Mouse (Mus musculus) stomach, embryonic 14.5 days (tissue): ENCODE data around the gene Pld5. TPM values are rescaled to one million over a fixed set of nuclear protein-coding genes. Genes with fewer than 3 reads are reported as not detected.

Experiments used
- ATAC-seq: fragments of 200-750 bp; cut with Nextera tagmentation; 2 replicates; pipeline ENCODE4 v1.8.0; 2017; ENCODE audit warnings: low read depth, moderate TSS enrichment; ENCODE audit not compliant: insufficient number of reproducible peaks, insufficient read depth, low FRiP score
- H3K27ac ChIP-seq: fragments of 300-500 bp; sonication (generic); 2 replicates; pipeline ENCODE4 v1.5.1; 2014; ENCODE audit warnings: mild to moderate bottlenecking, low read length, moderate library complexity, mixed read lengths
- H3K27me3 ChIP-seq: fragments of 300-500 bp; sonication (generic); 2 replicates; pipeline ENCODE4 v1.6.1; 2014; ENCODE audit warnings: low read length, control low read depth, mixed read lengths; ENCODE audit not compliant: control insufficient read depth, insufficient read depth
- H3K36me3 ChIP-seq: fragments of 300-500 bp; sonication (generic); 2 replicates; pipeline ENCODE4 v1.6.1; 2014; ENCODE audit warnings: mild to moderate bottlenecking, control low read depth, low read length, moderate library complexity, mixed read lengths; ENCODE audit not compliant: control insufficient read depth, insufficient read depth
- H3K4me1 ChIP-seq: fragments of 300-500 bp; sonication (generic); 2 replicates; pipeline ENCODE4 v1.6.1; 2014; ENCODE audit warnings: low read length, control low read depth, mixed read lengths; ENCODE audit not compliant: control insufficient read depth, insufficient read depth
- H3K4me2 ChIP-seq: fragments of 300-500 bp; sonication (generic); replicated peaks from 2 replicates; pipeline ENCODE4 v1.6.1; 2014; ENCODE audit warnings: low read depth, low read length, control low read depth
- H3K4me3 ChIP-seq: fragments of 300-500 bp; sonication (generic); 2 replicates; pipeline ENCODE4 v1.5.1; 2014; ENCODE audit warnings: low read depth, low read length, control low read depth
- H3K9ac ChIP-seq: fragments of 300-500 bp; sonication (generic); replicated peaks from 2 replicates; pipeline ENCODE4 v1.6.1; 2014; ENCODE audit warnings: low read depth, mild to moderate bottlenecking, control low read depth, low read length, moderate library complexity, mixed read lengths
- H3K9me3 ChIP-seq: fragments of 300-500 bp; sonication (generic); 2 replicates; pipeline ENCODE4 v1.6.1; 2016; ENCODE audit warnings: low read depth, low read length, control low read depth; ENCODE audit not compliant: control insufficient read depth
- WGBS: fragments of 180-500 bp; shearing (Covaris S2); extraction: QIAGEN DNeasy Blood & Tissue Kit; methylation state at CpG from one replicate; pipeline ENCODE4 v1.1.7; 2014; 5-methylcytosine and 5-hydroxymethylcytosine counted together
- polyA plus RNA-seq: library from polyadenylated mRNA; unstranded; fragments of >200 nt; fragmentation: Nextera tagmentation; extraction: Ambion mirVana; gene quantifications from 2 replicates; pipeline ENCODE4 v1.2.1, GENCODE M21; 2014

Pld5 gene
- polyA plus RNA-seq, 1 experiment from 2014 or later = 1.2 TPM

GRCm38 (mm10) chr1:176197036-176197766 is 77.9 kb downstream of the Pld5 start:
- no peak for ATAC-seq
- no peak overlapping the region for H3K4me3 ChIP-seq
- H3K4me2 ChIP-seq = no peak overlapping the region
- H3K27me3 ChIP-seq = no peaks in the 10 kb centered on the region
- WGBS = 85% methylated on average over 6 of the region's 6 CpGs
- no peaks in the 10 kb centered on the region for H3K4me1 ChIP-seq
- no peak overlapping the region for H3K9ac ChIP-seq
- H3K36me3 ChIP-seq = no peaks in the 10 kb centered on the region
- no peaks in the 10 kb centered on the region for H3K9me3 ChIP-seq
- H3K27ac ChIP-seq = no peak overlapping the region

- H3K4me2 ChIP-seq = no peak overlapping the region
- ATAC-seq = no peak
- WGBS = 92% methylated on average over 4 of the region's 4 CpGs
Observed at GRCm38 (mm10) chr1:176196341-176196740, 78.8 kb downstream of the Pld5 start.

GRCm38 (mm10) chr1:176194727-176195126 is 80.4 kb downstream of the Pld5 start:
- Histone ChIP-seq H3K36me3 (no peaks in the 10 kb centered on the region), H3K4me1 (no peaks in the 10 kb centered on the region), H3K4me2 (no peak overlapping the region), H3K27ac (no peak overlapping the region), H3K9me3 (no peaks in the 10 kb centered on the region), H3K4me3 (no peak overlapping the region), H3K27me3 (no peaks in the 10 kb centered on the region), H3K9ac (no peak overlapping the region)
- no peak for ATAC-seq
- 76% methylated on average over 2 of the region's 2 CpGs for WGBS

More at GRCm38 (mm10) chr1:176196341-176196740, 78.8 kb downstream of the Pld5 start:
- H3K9ac ChIP-seq = no peak overlapping the region
- no peak overlapping the region for H3K4me3 ChIP-seq
- H3K4me1 ChIP-seq = no peaks in the 10 kb centered on the region
- no peak overlapping the region for H3K27ac ChIP-seq
- no peaks in the 10 kb centered on the region for H3K9me3 ChIP-seq
- no peaks in the 10 kb centered on the region for H3K36me3 ChIP-seq
- H3K27me3 ChIP-seq = no peaks in the 10 kb centered on the region

GRCm38 (mm10) chr1:176183991-176184390 is 91.1 kb downstream of the Pld5 start:
- Histone ChIP-seq H3K9me3 (no peaks in the 10 kb centered on the region), H3K4me2 (no peak overlapping the region), H3K36me3 (no peaks in the 10 kb centered on the region), H3K4me3 (no peak overlapping the region), H3K27me3 (no peaks in the 10 kb centered on the region), H3K4me1 (no peaks in the 10 kb centered on the region), H3K27ac (no peak overlapping the region), H3K9ac (no peak overlapping the region)
- WGBS = 79% methylated on average over 6 of the region's 6 CpGs
- ATAC-seq = no peak

GRCm38 (mm10) chr1:176174971-176175370 is 100.1 kb downstream of the Pld5 start:
- Histone ChIP-seq H3K4me1 (no peaks in the 10 kb centered on the region), H3K9ac (no peak overlapping the region), H3K36me3 (no peaks in the 10 kb centered on the region), H3K4me3 (no peak overlapping the region), H3K4me2 (no peak overlapping the region), H3K27ac (no peak overlapping the region), H3K27me3 (no peaks in the 10 kb centered on the region), H3K9me3 (no peaks in the 10 kb centered on the region)
- 73% methylated on average over 1 of the region's 1 CpGs for WGBS
- no peak for ATAC-seq

- no peak overlapping the region for H3K27ac ChIP-seq
- H3K36me3 ChIP-seq = no peaks in the 10 kb centered on the region
- no peaks in the 10 kb centered on the region for H3K9me3 ChIP-seq
- ATAC-seq = no peak
- 69% methylated on average over 5 of the region's 5 CpGs for WGBS
- H3K4me1 ChIP-seq = no peaks in the 10 kb centered on the region
- no peaks in the 10 kb centered on the region for H3K27me3 ChIP-seq
- no peak overlapping the region for H3K9ac ChIP-seq
- H3K4me3 ChIP-seq = no peak overlapping the region
- no peak overlapping the region for H3K4me2 ChIP-seq
Observed at GRCm38 (mm10) chr1:176167784-176168183, 107.3 kb downstream of the Pld5 start.

- Histone ChIP-seq H3K27me3 (no peaks in the 10 kb centered on the region), H3K4me3 (no peak overlapping the region), H3K36me3 (no peaks in the 10 kb centered on the region), H3K4me2 (no peak overlapping the region), H3K9ac (no peak overlapping the region), H3K9me3 (no peaks in the 10 kb centered on the region), H3K27ac (no peak overlapping the region), H3K4me1 (no peaks in the 10 kb centered on the region)
- 75% methylated on average over 2 of the region's 2 CpGs for WGBS
- ATAC-seq = no peak
Observed at GRCm38 (mm10) chr1:176167114-176167513, 108.0 kb downstream of the Pld5 start.

- no peak overlapping the region for H3K4me2 ChIP-seq
- 26% methylated on average over 6 of the region's 6 CpGs for WGBS
- H3K27me3 ChIP-seq = no peaks in the 10 kb centered on the region
- no peak overlapping the region for H3K4me3 ChIP-seq
- H3K27ac ChIP-seq = no peak overlapping the region
- no peaks in the 10 kb centered on the region for H3K36me3 ChIP-seq
- H3K4me1 ChIP-seq = no peaks in the 10 kb centered on the region
- no peak overlapping the region for H3K9ac ChIP-seq
- ATAC-seq = no peak
- H3K9me3 ChIP-seq = peaks cover 6% of the 10 kb centered on the region; the same call in 1 of the 2 replicates
Observed at GRCm38 (mm10) chr1:176145306-176145705, 129.8 kb downstream of the Pld5 start.

GRCm38 (mm10) chr1:176134379-176134778 is 140.7 kb downstream of the Pld5 start:
- Histone ChIP-seq H3K4me2 (no peak overlapping the region), H3K4me3 (no peak overlapping the region), H3K27ac (no peak overlapping the region), H3K9ac (no peak overlapping the region), H3K36me3 (no peaks in the 10 kb centered on the region), H3K9me3 (no peaks in the 10 kb centered on the region), H3K27me3 (no peaks in the 10 kb centered on the region), H3K4me1 (no peaks in the 10 kb centered on the region)
- WGBS = 85% methylated on average over 8 of the region's 8 CpGs
- no peak for ATAC-seq
